Mouse (Mus musculus): ENCODE measurements around the gene Krt27. TPM values are rescaled to one million over a fixed set of nuclear protein-coding genes. Genes with fewer than 3 reads are reported as not detected.

Gene Krt27
- not detected for total RNA-seq (2021)
- polyA plus RNA-seq (2012; rRNA removed), result not detected in 2 replicates
- long read RNA-seq, result 0 reads

- no peak within 1 kb of the TSS for H3K4me3 ChIP-seq
- DNase-seq, result no peak
- no peak for TF ChIP-seq POLR2A (IDR thresholded peaks at IDR 0.05; ENCODE audit: insufficient read depth, low read depth, low read length)
- TF ChIP-seq CTCF (IDR thresholded peaks at IDR 0.05), result no peak
- no peak within 1 kb of the TSS for H3K27ac ChIP-seq
- H3K4me1 ChIP-seq (ENCODE audit: control insufficient read depth, insufficient read depth, low read length), result no peaks in the 10 kb centered on the region
- H3K36me3 ChIP-seq (ENCODE audit: control insufficient read depth, insufficient read depth, low read length), result no peaks in the 10 kb centered on the region
- 69% methylated on average over 12 of the region's 12 CpGs for WGBS
- H3K79me2 ChIP-seq (replicated peaks; ENCODE audit: control insufficient read depth, insufficient read depth, low read length), result no peaks in the 10 kb centered on the region
- no peaks in the 10 kb centered on the region; the same call in 1 of the 2 replicates for H3K27me3 ChIP-seq (ENCODE audit: control insufficient read depth, insufficient read depth, low read length)
- intact Hi-C loops (cut with DNase I), result no loop called here
- H3K9ac ChIP-seq (ENCODE audit: low read depth, low read length), result no peak within 1 kb of the TSS
Observed at GRCm38 (mm10) chr11:99351004-99351403, at the start of gene Krt27. TSS of gene Krt27 (minus strand) at chr11:99351104.

- intact Hi-C loops (cut with DNase I), result no loop called here
- no peak for TF ChIP-seq EP300 (IDR thresholded peaks at IDR 0.05; ENCODE audit: insufficient read depth, low read depth, low read length)
- Histone ChIP-seq H3K79me2 (replicated peaks; ENCODE audit: control insufficient read depth, insufficient read depth, low read length) (no peaks in the 10 kb centered on the region), H3K4me3 (no peak overlapping the region), H3K4me1 (ENCODE audit: control insufficient read depth, insufficient read depth, low read length) (no peaks in the 10 kb centered on the region), H3K27me3 (ENCODE audit: control insufficient read depth, insufficient read depth, low read length) (no peaks in the 10 kb centered on the region; the same call in 1 of the 2 replicates), H3K27ac (no peak overlapping the region), H3K36me3 (ENCODE audit: control insufficient read depth, insufficient read depth, low read length) (no peaks in the 10 kb centered on the region), H3K9ac (ENCODE audit: low read depth, low read length) (no peak overlapping the region)
- 67% methylated on average over 13 of the region's 13 CpGs for WGBS
- no peak for DNase-seq
Observed at GRCm38 (mm10) chr11:99399956-99400549, 49.1 kb upstream of the Krt27 start.

GRCm38 (mm10) chr11:99398832-99399231 lies 47.9 kb upstream of the Krt27 start:
- H3K9ac ChIP-seq (ENCODE audit: low read depth, low read length), result no peak overlapping the region
- WGBS, result 51% methylated on average over 8 of the region's 8 CpGs
- no peaks in the 10 kb centered on the region; the same call in 1 of the 2 replicates for H3K27me3 ChIP-seq (ENCODE audit: control insufficient read depth, insufficient read depth, low read length)
- H3K79me2 ChIP-seq (replicated peaks; ENCODE audit: control insufficient read depth, insufficient read depth, low read length), result no peaks in the 10 kb centered on the region
- no peaks in the 10 kb centered on the region for H3K4me1 ChIP-seq (ENCODE audit: control insufficient read depth, insufficient read depth, low read length)
- no peak overlapping the region for H3K4me3 ChIP-seq
- intact Hi-C loops (cut with DNase I), result no loop called here
- TF ChIP-seq POLR2A (IDR thresholded peaks at IDR 0.05; ENCODE audit: insufficient read depth, low read depth, low read length) (no peak), CTCF (IDR thresholded peaks at IDR 0.05) (no peak)
- H3K27ac ChIP-seq, result no peak overlapping the region
- no peak for DNase-seq
- no peaks in the 10 kb centered on the region for H3K36me3 ChIP-seq (ENCODE audit: control insufficient read depth, insufficient read depth, low read length)

GRCm38 (mm10) chr11:99398084-99398483 lies 47.2 kb upstream of the Krt27 start:
- intact Hi-C loops (cut with DNase I), result no loop called here
- no peak overlapping the region for H3K9ac ChIP-seq (ENCODE audit: low read depth, low read length)
- DNase-seq, result no peak
- H3K27me3 ChIP-seq (ENCODE audit: control insufficient read depth, insufficient read depth, low read length), result no peaks in the 10 kb centered on the region; the same call in 1 of the 2 replicates
- no peak overlapping the region for H3K27ac ChIP-seq
- H3K4me3 ChIP-seq, result no peak overlapping the region
- H3K36me3 ChIP-seq (ENCODE audit: control insufficient read depth, insufficient read depth, low read length), result no peaks in the 10 kb centered on the region
- H3K4me1 ChIP-seq (ENCODE audit: control insufficient read depth, insufficient read depth, low read length), result no peaks in the 10 kb centered on the region
- H3K79me2 ChIP-seq (replicated peaks; ENCODE audit: control insufficient read depth, insufficient read depth, low read length), result no peaks in the 10 kb centered on the region
- WGBS, result 52% methylated on average over 3 of the region's 3 CpGs
- TF ChIP-seq EP300 (IDR thresholded peaks at IDR 0.05; ENCODE audit: insufficient read depth, low read depth, low read length), result no peak
- TF ChIP-seq CTCF (IDR thresholded peaks at IDR 0.05), result no peak
- TF ChIP-seq POLR2A (IDR thresholded peaks at IDR 0.05; ENCODE audit: insufficient read depth, low read depth, low read length), result no peak

- intact Hi-C loops (cut with DNase I), result no loop called here
- 75% methylated on average over 2 of the region's 2 CpGs for WGBS
- no peaks in the 10 kb centered on the region; the same call in 1 of the 2 replicates for H3K27me3 ChIP-seq (ENCODE audit: control insufficient read depth, insufficient read depth, low read length)
- DNase-seq, result no peak
- no peak overlapping the region for H3K9ac ChIP-seq (ENCODE audit: low read depth, low read length)
- H3K27ac ChIP-seq, result no peak overlapping the region
- H3K36me3 ChIP-seq (ENCODE audit: control insufficient read depth, insufficient read depth, low read length), result no peaks in the 10 kb centered on the region
- H3K4me1 ChIP-seq (ENCODE audit: control insufficient read depth, insufficient read depth, low read length), result no peaks in the 10 kb centered on the region
- H3K4me3 ChIP-seq, result no peak overlapping the region
- no peaks in the 10 kb centered on the region for H3K79me2 ChIP-seq (replicated peaks; ENCODE audit: control insufficient read depth, insufficient read depth, low read length)
- TF ChIP-seq CTCF (IDR thresholded peaks at IDR 0.05) (no peak), POLR2A (IDR thresholded peaks at IDR 0.05; ENCODE audit: insufficient read depth, low read depth, low read length) (no peak), EP300 (IDR thresholded peaks at IDR 0.05; ENCODE audit: insufficient read depth, low read depth, low read length) (no peak)
Observed at GRCm38 (mm10) chr11:99396661-99397060, 45.8 kb upstream of the Krt27 start.

- H3K4me3 ChIP-seq, result no peak overlapping the region
- H3K9ac ChIP-seq (ENCODE audit: low read depth, low read length), result no peak overlapping the region
- H3K27me3 ChIP-seq (ENCODE audit: control insufficient read depth, insufficient read depth, low read length), result no peaks in the 10 kb centered on the region; the same call in 1 of the 2 replicates
- H3K36me3 ChIP-seq (ENCODE audit: control insufficient read depth, insufficient read depth, low read length), result no peaks in the 10 kb centered on the region
- H3K79me2 ChIP-seq (replicated peaks; ENCODE audit: control insufficient read depth, insufficient read depth, low read length), result no peaks in the 10 kb centered on the region
- no peak overlapping the region for H3K27ac ChIP-seq
- 44% methylated on average over 3 of the region's 3 CpGs for WGBS
- intact Hi-C loops (cut with DNase I), result no loop called here
- no peak for TF ChIP-seq EP300 (IDR thresholded peaks at IDR 0.05; ENCODE audit: insufficient read depth, low read depth, low read length)
- no peak for TF ChIP-seq CTCF (IDR thresholded peaks at IDR 0.05)
- TF ChIP-seq POLR2A (IDR thresholded peaks at IDR 0.05; ENCODE audit: insufficient read depth, low read depth, low read length), result no peak
- no peaks in the 10 kb centered on the region for H3K4me1 ChIP-seq (ENCODE audit: control insufficient read depth, insufficient read depth, low read length)
- DNase-seq, result no peak
Observed at GRCm38 (mm10) chr11:99396034-99396433, 45.1 kb upstream of the Krt27 start.
